8 mouse cellular contexts compared by ENCODE assay signal in genomic region chr5:64517835-64518234, GRCm38 (mm10).
DNase-seq lines count a peak whose midpoint lies in the region; ATAC-seq and TF ChIP-seq lines count a peak whose summit lies in the region.
"Had no signal": no experiment of that assay in that cellular context is flagged by ENCODE, and none has a peak within 500 bp of the region (broad histone marks: within the 10 kb centered on the region; RNA-seq: fewer than 3 reads in every experiment).

No protein-coding gene starts in this region.

- H3K27ac ChIP-seq in lung, embryonic 14.5 days (ENCODE audit: low read depth), result no peak overlapping the region

- no peaks in the 10 kb centered on the region for H3K4me1 ChIP-seq in lung, embryonic 14.5 days (ENCODE audit: insufficient read depth)

- 31% methylated on average over 3 of the region's 3 CpGs for WGBS in lung, embryonic 14.5 days

- ATAC-seq in lung, embryonic 14.5 days (ENCODE audit: insufficient read depth), result peak; percentile 48; the same call in 1 of the 2 replicates
- ATAC-seq in megakaryocyte-erythroid progenitor cell, adult 5-6 weeks (replicated peaks; ENCODE audit: low FRiP score, low TSS enrichment, poor library complexity, severe bottlenecking), result no peak
- ATAC-seq in erythroblast, adult 5-6 weeks (replicated peaks; ENCODE audit: low FRiP score, poor library complexity, severe bottlenecking), result no peak

- peak; percentile 64 for DNase-seq in lung, embryonic 14.5 days
- no peak for DNase-seq in lung, adult 18-20 months
- DNase-seq in embryo, embryonic 11 days, result peak; percentile 59
- DNase-seq in heart, adult 9 months (ENCODE audit: low spot score in 2 of 2), result peak; percentile 42 to 46
- peak; percentile 47 for DNase-seq in lung, postnatal 25 days (ENCODE audit: low spot score)

- no peak overlapping the region for H3K4me3 ChIP-seq in lung, embryonic 14.5 days (ENCODE audit: low read depth, low read length)

- no peak overlapping the region for H3K9ac ChIP-seq in lung, embryonic 14.5 days

- TF ChIP-seq CTCF in lung, embryonic 14.5 days (IDR thresholded peaks at IDR 0.05; ENCODE audit: low read depth), result no peak

- H3K36me3 ChIP-seq in lung, embryonic 14.5 days (ENCODE audit: insufficient read depth), result no peaks in the 10 kb centered on the region

- no peaks in the 10 kb centered on the region for H3K27me3 ChIP-seq in lung, embryonic 14.5 days (ENCODE audit: insufficient read depth, low read length)

- H3K9me3 ChIP-seq in lung, embryonic 14.5 days (ENCODE audit: low read depth, low read length), result no peaks in the 10 kb centered on the region

- H3K4me2 ChIP-seq in lung, embryonic 14.5 days, result no peak overlapping the region
- H3K4me2 ChIP-seq: liver, embryonic 11.5 days had no signal

Comparison
In these comparisons a context has a peak if more than half of its experiments do, and no peak if none do; other contexts are left out.
1. DNase-seq: peak in lung, embryonic 14.5 days (single experiment), embryo, embryonic 11 days (single experiment), heart, adult 9 months (2 of 2) and lung, postnatal 25 days (single experiment); none in lung, adult 18-20 months (0 of 2).